Mouse (Mus musculus) liver, embryonic 16.5 days (tissue): ENCODE measurements at regions not wholly inside any gene's neighbourhood (a gene's known extent, or its start where the extent isn't known, plus 50 kb on each side); places are given as distances from the start of the nearest gene placed in this dataset.

Experiments used
- ATAC-seq: fragments of 200-750 bp; cut with Nextera tagmentation; 2 replicates; pipeline ENCODE4 v1.8.0; 2017; ENCODE audit warnings: low read depth, mild to moderate bottlenecking, moderate number of reproducible peaks, moderate library complexity
- H3K27ac ChIP-seq: fragments of 300-500 bp; sonication (generic); 2 replicates; pipeline ENCODE4 v1.5.1; 2014; ENCODE audit warnings: mild to moderate bottlenecking, low read length
- H3K27me3 ChIP-seq: fragments of 300-500 bp; sonication (generic); 2 replicates; pipeline ENCODE4 v1.6.1; 2014; ENCODE audit warnings: low read depth, low read length, mixed read lengths; ENCODE audit not compliant: control insufficient read depth, insufficient read depth
- H3K36me3 ChIP-seq: fragments of 300-500 bp; sonication (generic); 2 replicates; pipeline ENCODE4 v1.6.1; 2014; ENCODE audit warnings: mild to moderate bottlenecking; ENCODE audit not compliant: control insufficient read depth, insufficient read depth
- H3K4me1 ChIP-seq: fragments of 300-500 bp; sonication (generic); 2 replicates; pipeline ENCODE4 v1.6.1; 2014; ENCODE audit warnings: low read depth, low read length, mixed read lengths; ENCODE audit not compliant: control insufficient read depth
- H3K4me2 ChIP-seq: fragments of 300-500 bp; sonication (generic); 2 replicates; pipeline ENCODE4 v1.6.1; 2014; ENCODE audit warnings: low read depth, low read length, mixed read lengths
- H3K4me3 ChIP-seq: fragments of 300-500 bp; sonication (generic); 2 replicates; pipeline ENCODE4 v1.5.1; 2014; ENCODE audit warnings: low read depth, mild to moderate bottlenecking, low read length
- H3K9ac ChIP-seq: fragments of 300-500 bp; sonication (generic); 2 replicates; pipeline ENCODE4 v1.6.1; 2014; ENCODE audit warnings: low read depth, low read length
- H3K9me3 ChIP-seq: fragments of 300-500 bp; sonication (generic); replicated peaks from 2 replicates; pipeline ENCODE4 v1.6.1; 2016; ENCODE audit warnings: low read length; ENCODE audit not compliant: control insufficient read depth
- WGBS: fragments of 180-500 bp; shearing (Covaris S2); extraction: QIAGEN DNeasy Blood & Tissue Kit; methylation state at CpG from one replicate; pipeline ENCODE4 v1.1.7; 2014; ENCODE audit not compliant: insufficient replicate concordance; 5-methylcytosine and 5-hydroxymethylcytosine counted together

- Histone ChIP-seq H3K4me3 (no peak overlapping the region), H3K27ac (no peak overlapping the region), H3K4me1 (no peaks in the 10 kb centered on the region), H3K9ac (no peak overlapping the region), H3K9me3 (no peaks in the 10 kb centered on the region), H3K36me3 (no peaks in the 10 kb centered on the region), H3K4me2 (no peak overlapping the region), H3K27me3 (peaks cover 71% of the 10 kb centered on the region)
- ATAC-seq: no peak
- WGBS: 31% methylated on average over 8 of the region's 8 CpGs
These were observed 78.5 kb upstream of the Pax2 start for GRCm38 (mm10) chr19:44677295-44677694.

- no peak for ATAC-seq
- Histone ChIP-seq H3K9ac (no peak overlapping the region), H3K36me3 (no peaks in the 10 kb centered on the region), H3K27ac (no peak overlapping the region), H3K4me1 (no peaks in the 10 kb centered on the region), H3K4me3 (no peak overlapping the region), H3K4me2 (no peak overlapping the region), H3K27me3 (peaks cover 71% of the 10 kb centered on the region), H3K9me3 (no peaks in the 10 kb centered on the region)
- WGBS: 52% methylated on average over 1 of the region's 1 CpGs
These were observed 77.2 kb upstream of the Pax2 start for GRCm38 (mm10) chr19:44678686-44679085.

- Histone ChIP-seq H3K9ac (no peak overlapping the region), H3K4me2 (no peak overlapping the region), H3K9me3 (no peaks in the 10 kb centered on the region), H3K27me3 (peaks cover 61% of the 10 kb centered on the region), H3K27ac (no peak overlapping the region), H3K4me3 (no peak overlapping the region), H3K4me1 (no peaks in the 10 kb centered on the region; the same call in 1 of the 2 replicates), H3K36me3 (no peaks in the 10 kb centered on the region)
- WGBS: 20% methylated on average over 8 of the region's 8 CpGs
- ATAC-seq: no peak
These were observed 74.2 kb upstream of the Pax2 start for GRCm38 (mm10) chr19:44681675-44682074.

DNA sequence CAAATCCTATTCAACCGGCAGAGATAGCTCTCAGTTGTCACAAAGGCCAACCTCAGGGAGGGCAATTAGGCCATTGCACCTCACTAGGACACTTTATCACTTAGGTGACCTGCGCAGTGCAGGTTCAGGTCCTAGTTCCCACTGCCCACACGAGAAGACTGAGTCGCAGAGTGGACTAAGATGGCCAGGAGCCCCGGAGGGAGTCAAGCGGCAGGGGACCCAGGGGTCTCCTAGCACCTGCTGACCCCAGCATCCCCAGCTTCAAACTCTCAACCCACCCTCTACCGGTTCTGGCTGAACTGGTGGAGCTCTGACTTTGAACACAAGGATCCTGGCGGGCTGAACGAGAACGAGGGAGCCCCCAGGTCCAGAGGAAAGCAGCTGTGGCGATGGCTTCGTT is 72.7 kb upstream of the Pax2 start:
- H3K27ac ChIP-seq: no peak overlapping the region
- no peaks in the 10 kb centered on the region for H3K36me3 ChIP-seq
- no peak overlapping the region for H3K4me2 ChIP-seq
- H3K9me3 ChIP-seq: no peaks in the 10 kb centered on the region
- 3% methylated on average over 12 of the region's 12 CpGs for WGBS
- H3K4me1 ChIP-seq: no peaks in the 10 kb centered on the region; the same call in 1 of the 2 replicates
- H3K4me3 ChIP-seq: no peak overlapping the region
- no peak overlapping the region for H3K9ac ChIP-seq
- H3K27me3 ChIP-seq: peaks cover 56% of the 10 kb centered on the region
- no peak for ATAC-seq

DNA sequence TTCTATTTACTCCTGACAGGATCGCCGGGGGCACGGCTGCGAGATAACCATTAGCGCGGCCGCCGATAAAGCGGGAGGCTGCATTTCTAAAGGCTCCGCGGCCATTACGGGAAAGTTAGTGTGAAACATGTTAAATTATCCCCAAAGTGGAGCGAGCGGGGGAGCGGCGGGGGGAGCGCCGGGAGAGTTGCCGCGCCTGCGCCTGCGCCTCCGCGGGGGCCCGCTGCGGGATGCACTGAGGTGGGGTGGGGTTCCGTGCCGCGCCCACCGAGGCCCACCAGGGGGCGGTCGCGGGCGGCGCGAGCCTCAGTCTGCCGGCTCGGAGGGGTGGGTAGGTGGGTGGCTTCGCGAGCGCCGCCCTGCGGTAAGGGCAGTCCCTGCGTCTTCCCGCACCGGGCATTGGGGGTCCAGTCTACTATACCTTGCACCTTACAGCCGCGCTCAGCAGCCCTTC is 71.8 kb upstream of the Pax2 start:
- 2% methylated on average over 45 of the region's 48 CpGs for WGBS
- no peak overlapping the region for H3K27ac ChIP-seq
- H3K4me2 ChIP-seq: no peak overlapping the region; the same call in 1 of the 2 replicates
- no peaks in the 10 kb centered on the region; the same call in 1 of the 2 replicates for H3K4me1 ChIP-seq
- no peak for ATAC-seq
- no peak overlapping the region for H3K4me3 ChIP-seq
- H3K27me3 ChIP-seq: peaks cover 56% of the 10 kb centered on the region
- H3K9ac ChIP-seq: no peak overlapping the region
- H3K9me3 ChIP-seq: no peaks in the 10 kb centered on the region
- no peaks in the 10 kb centered on the region for H3K36me3 ChIP-seq

DNA sequence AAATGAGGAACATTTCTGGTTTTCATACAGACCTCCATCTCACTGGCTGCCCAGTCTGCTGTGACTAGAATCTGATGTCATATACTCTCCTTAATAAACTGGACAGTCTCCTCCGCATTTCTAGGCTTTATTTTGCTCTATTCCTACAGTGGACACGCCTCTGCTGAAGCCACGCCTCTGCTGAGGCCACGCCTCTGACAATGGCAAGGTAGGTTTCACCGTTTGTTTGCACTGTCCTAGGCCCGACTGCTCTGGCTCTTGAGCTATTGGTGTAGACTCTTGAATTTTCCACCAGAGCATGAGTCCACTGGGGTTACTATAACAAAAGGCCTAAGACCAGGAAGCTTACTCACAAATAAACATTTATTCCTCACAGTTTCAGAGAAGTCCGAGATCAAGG is 69.8 kb upstream of the Pax2 start:
- Histone ChIP-seq H3K27ac (no peak overlapping the region), H3K4me1 (no peaks in the 10 kb centered on the region; the same call in 1 of the 2 replicates), H3K4me3 (no peak overlapping the region), H3K4me2 (no peak overlapping the region), H3K9me3 (no peaks in the 10 kb centered on the region), H3K36me3 (no peaks in the 10 kb centered on the region), H3K27me3 (peaks cover 45% of the 10 kb centered on the region), H3K9ac (no peak overlapping the region)
- WGBS: 31% methylated on average over 7 of the region's 7 CpGs
- ATAC-seq: no peak

GRCm38 (mm10) chr19:44692396-44692795 is 63.4 kb upstream of the Pax2 start:
- no peak overlapping the region for H3K4me2 ChIP-seq
- WGBS: 1% methylated on average over 17 of the region's 17 CpGs

DNA sequence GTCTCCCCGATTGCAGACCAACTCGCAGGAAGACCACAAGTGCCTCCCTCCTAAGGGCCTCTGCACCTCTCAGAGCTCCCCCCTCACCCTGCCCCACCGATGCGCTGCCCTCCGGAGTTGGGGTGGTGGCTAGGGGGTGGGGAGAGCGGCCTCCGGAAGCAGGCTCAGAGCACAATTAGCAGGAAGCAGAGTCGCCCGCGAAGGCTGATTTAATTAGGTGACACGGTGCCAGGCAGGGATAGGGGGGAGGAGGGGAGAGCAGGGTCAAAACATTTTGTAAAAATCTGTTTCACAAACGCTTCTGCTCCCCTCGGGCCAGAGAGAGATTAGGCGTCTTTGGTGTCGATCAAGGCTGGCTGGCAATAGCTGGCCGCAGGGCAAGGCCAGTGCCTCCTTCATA is 63.0 kb upstream of the Pax2 start:
- H3K27me3 ChIP-seq: peaks cover 32% of the 10 kb centered on the region
- H3K4me3 ChIP-seq: no peak overlapping the region
- no peak overlapping the region for H3K4me2 ChIP-seq
- no peaks in the 10 kb centered on the region for H3K36me3 ChIP-seq
- WGBS: 2% methylated on average over 16 of the region's 16 CpGs
- H3K27ac ChIP-seq: no peak overlapping the region
- no peak for ATAC-seq
- no peaks in the 10 kb centered on the region for H3K4me1 ChIP-seq
- no peak overlapping the region for H3K9ac ChIP-seq
- H3K9me3 ChIP-seq: no peaks in the 10 kb centered on the region

More at GRCm38 (mm10) chr19:44692396-44692795, 63.4 kb upstream of the Pax2 start:
- H3K4me1 ChIP-seq: no peaks in the 10 kb centered on the region
- no peak overlapping the region for H3K27ac ChIP-seq
- no peak overlapping the region for H3K4me3 ChIP-seq
- H3K27me3 ChIP-seq: peaks cover 32% of the 10 kb centered on the region
- H3K9ac ChIP-seq: no peak overlapping the region
- ATAC-seq: no peak
- H3K36me3 ChIP-seq: no peaks in the 10 kb centered on the region
- H3K9me3 ChIP-seq: no peaks in the 10 kb centered on the region

- Histone ChIP-seq H3K9me3 (no peaks in the 10 kb centered on the region), H3K27ac (no peak overlapping the region), H3K9ac (no peak overlapping the region), H3K4me2 (no peak overlapping the region), H3K4me1 (no peaks in the 10 kb centered on the region), H3K4me3 (no peak overlapping the region), H3K27me3 (peaks cover 44% of the 10 kb centered on the region), H3K36me3 (no peaks in the 10 kb centered on the region)
- no peak for ATAC-seq
- 12% methylated on average over 3 of the region's 3 CpGs for WGBS
These were observed 60.5 kb upstream of the Pax2 start for GRCm38 (mm10) chr19:44695331-44695730.
